Mouse (Mus musculus): ENCODE results near the gene Poll. TPM values are rescaled to one million over a fixed set of nuclear protein-coding genes. Genes with fewer than 3 reads are reported as not detected.

Poll gene
- total and polyA plus RNA-seq, 3 experiments = 9.5 to 9.8 (median 9.7) TPM

DNA sequence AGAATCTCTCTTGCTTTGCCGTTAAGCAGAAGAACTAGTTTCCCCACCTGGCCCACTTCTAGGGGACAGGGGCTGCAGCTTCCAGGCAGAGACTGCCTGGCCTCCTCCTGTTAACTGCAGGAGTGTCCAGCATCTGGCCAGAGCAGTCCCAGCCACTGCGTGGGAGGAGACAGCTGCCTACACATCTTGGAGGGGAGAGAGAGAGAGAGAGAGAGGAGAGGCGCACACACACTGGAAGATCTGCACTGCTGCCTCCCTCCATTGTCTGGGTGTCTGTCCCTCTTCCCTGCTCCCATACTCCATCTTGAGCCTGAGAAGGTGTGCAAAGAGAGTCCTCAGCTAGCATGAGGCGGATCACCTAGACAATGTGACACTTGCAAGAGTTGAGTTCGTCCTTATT is 31.0 kb downstream of the Poll start:
- H3K4me1 ChIP-seq (ENCODE audit: control insufficient read depth, insufficient read depth, low read length) = peaks cover 2% of the 10 kb centered on the region; the same call in 1 of the 2 replicates
- no peak for TF ChIP-seq POLR2A (IDR thresholded peaks at IDR 0.05; ENCODE audit: insufficient read depth, low read depth, low read length)
- no peak for TF ChIP-seq EP300 (IDR thresholded peaks at IDR 0.05; ENCODE audit: insufficient read depth, low read depth, low read length)
- TF ChIP-seq CTCF (IDR thresholded peaks at IDR 0.05) = no peak
- H3K36me3 ChIP-seq (ENCODE audit: control insufficient read depth, insufficient read depth, low read length) = no peaks in the 10 kb centered on the region
- intact Hi-C loops (cut with DNase I) = no loop called here
- no peaks in the 10 kb centered on the region for H3K79me2 ChIP-seq (replicated peaks; ENCODE audit: control insufficient read depth, insufficient read depth, low read length)
- DNase-seq = no peak
- no peak overlapping the region for H3K9ac ChIP-seq (ENCODE audit: low read depth, low read length)
- 75% methylated on average over 5 of the region's 5 CpGs for WGBS
- no peaks in the 10 kb centered on the region for H3K27me3 ChIP-seq (ENCODE audit: control insufficient read depth, insufficient read depth, low read length)
- no peak overlapping the region for H3K27ac ChIP-seq
- H3K4me3 ChIP-seq = no peak overlapping the region

DNA sequence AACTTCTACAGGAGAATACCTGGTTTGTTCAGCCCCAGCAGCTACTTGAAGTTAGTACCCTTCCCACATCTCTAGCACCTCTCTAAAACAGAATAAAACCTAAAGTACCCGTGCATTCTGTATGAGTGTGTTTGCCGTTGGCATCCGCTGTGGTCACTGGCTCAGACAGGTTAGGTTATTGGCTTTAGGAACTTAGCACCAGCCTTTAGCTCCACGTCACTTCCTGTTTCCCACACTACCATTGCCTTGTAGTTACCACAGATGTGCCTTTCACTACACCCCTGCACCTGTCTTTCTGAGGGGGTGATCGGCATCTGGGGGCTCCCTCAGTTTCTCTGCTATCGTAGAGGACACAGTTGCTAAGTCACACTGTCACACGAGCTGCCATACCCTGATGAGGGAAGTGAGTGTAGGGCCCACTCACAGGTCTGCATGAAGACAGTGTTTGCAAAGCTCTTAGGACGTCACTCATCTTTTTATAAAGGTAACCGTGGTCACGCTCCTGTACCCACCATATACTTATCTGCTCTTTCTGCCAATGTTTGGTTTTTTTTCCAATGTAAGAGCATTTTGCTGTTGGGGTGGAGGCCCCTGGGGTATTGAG is 32.3 kb downstream of the Poll start:
- WGBS = 88% methylated on average over 10 of the region's 10 CpGs
- Histone ChIP-seq H3K27me3 (ENCODE audit: control insufficient read depth, insufficient read depth, low read length) (no peaks in the 10 kb centered on the region), H3K9ac (ENCODE audit: low read depth, low read length) (no peak overlapping the region), H3K27ac (no peak overlapping the region), H3K36me3 (ENCODE audit: control insufficient read depth, insufficient read depth, low read length) (no peaks in the 10 kb centered on the region), H3K4me3 (no peak overlapping the region), H3K79me2 (replicated peaks; ENCODE audit: control insufficient read depth, insufficient read depth, low read length) (no peaks in the 10 kb centered on the region), H3K4me1 (ENCODE audit: control insufficient read depth, insufficient read depth, low read length) (peaks cover 2% of the 10 kb centered on the region; the same call in 1 of the 2 replicates)
- intact Hi-C loops (cut with DNase I) = no loop called here
- TF ChIP-seq EP300 (IDR thresholded peaks at IDR 0.05; ENCODE audit: insufficient read depth, low read depth, low read length) (no peak), POLR2A (IDR thresholded peaks at IDR 0.05; ENCODE audit: insufficient read depth, low read depth, low read length) (no peak), CTCF (IDR thresholded peaks at IDR 0.05) (no peak)
- no peak for DNase-seq

DNA sequence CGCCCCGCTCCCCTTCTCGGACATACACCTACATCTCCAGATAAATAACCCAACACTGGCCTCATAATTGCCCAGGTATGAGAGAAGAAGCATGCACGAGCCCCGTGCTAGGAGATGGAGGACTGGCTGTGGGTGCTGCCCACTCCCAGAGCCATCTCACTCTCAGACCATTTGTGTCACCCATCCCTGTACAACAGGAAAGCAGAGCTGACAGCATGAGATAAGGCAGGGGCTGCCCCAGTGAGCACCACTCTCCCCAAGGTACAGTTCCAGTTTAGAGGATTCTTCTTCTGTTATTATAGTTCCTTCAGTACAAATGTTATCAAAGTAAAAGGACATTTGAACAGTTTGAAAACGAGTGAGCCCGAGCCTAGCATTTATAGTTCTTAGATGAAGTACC is 32.9 kb downstream of the Poll start:
- no peak overlapping the region for H3K9ac ChIP-seq (ENCODE audit: low read depth, low read length)
- H3K27me3 ChIP-seq (ENCODE audit: control insufficient read depth, insufficient read depth, low read length) = no peaks in the 10 kb centered on the region
- no peak for DNase-seq
- intact Hi-C loops (cut with DNase I) = no loop called here
- H3K4me3 ChIP-seq = no peak overlapping the region
- 67% methylated on average over 7 of the region's 7 CpGs for WGBS
- H3K4me1 ChIP-seq (ENCODE audit: control insufficient read depth, insufficient read depth, low read length) = peaks cover 2% of the 10 kb centered on the region; the same call in 1 of the 2 replicates
- H3K36me3 ChIP-seq (ENCODE audit: control insufficient read depth, insufficient read depth, low read length) = no peaks in the 10 kb centered on the region
- H3K79me2 ChIP-seq (replicated peaks; ENCODE audit: control insufficient read depth, insufficient read depth, low read length) = no peaks in the 10 kb centered on the region
- TF ChIP-seq EP300 (IDR thresholded peaks at IDR 0.05; ENCODE audit: insufficient read depth, low read depth, low read length) (no peak), CTCF (IDR thresholded peaks at IDR 0.05) (no peak), POLR2A (IDR thresholded peaks at IDR 0.05; ENCODE audit: insufficient read depth, low read depth, low read length) (no peak)
- H3K27ac ChIP-seq = no peak overlapping the region

DNA sequence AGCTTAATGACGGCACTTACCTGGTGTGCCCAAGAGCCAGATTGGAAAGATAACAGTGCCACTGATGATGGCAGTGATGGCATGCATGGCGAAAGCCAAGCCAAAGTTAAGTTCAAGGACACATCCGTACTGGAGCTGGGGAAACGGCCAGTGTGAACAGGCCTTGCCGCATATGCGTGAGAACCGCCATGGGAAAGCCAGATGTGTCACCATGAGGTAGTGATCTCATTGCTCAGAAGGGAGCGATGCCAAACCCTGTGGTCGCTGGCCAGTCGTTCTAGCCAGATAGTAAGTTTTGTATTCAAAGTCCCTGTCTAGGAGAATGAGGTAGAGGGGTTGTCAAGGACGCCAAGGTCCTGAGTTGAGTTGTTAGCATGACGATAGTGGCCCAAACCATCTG is 44.1 kb downstream of the Poll start:
- Histone ChIP-seq H3K79me2 (replicated peaks; ENCODE audit: control insufficient read depth, insufficient read depth, low read length) (no peaks in the 10 kb centered on the region), H3K4me1 (ENCODE audit: control insufficient read depth, insufficient read depth, low read length) (no peaks in the 10 kb centered on the region), H3K27me3 (ENCODE audit: control insufficient read depth, insufficient read depth, low read length) (no peaks in the 10 kb centered on the region), H3K9ac (ENCODE audit: low read depth, low read length) (no peak overlapping the region), H3K36me3 (ENCODE audit: control insufficient read depth, insufficient read depth, low read length) (no peaks in the 10 kb centered on the region), H3K27ac (no peak overlapping the region), H3K4me3 (no peak overlapping the region)
- no peak for TF ChIP-seq EP300 (IDR thresholded peaks at IDR 0.05; ENCODE audit: insufficient read depth, low read depth, low read length)
- no peak for TF ChIP-seq POLR2A (IDR thresholded peaks at IDR 0.05; ENCODE audit: insufficient read depth, low read depth, low read length)
- TF ChIP-seq CTCF (IDR thresholded peaks at IDR 0.05) = no peak
- 89% methylated on average over 12 of the region's 12 CpGs for WGBS
- intact Hi-C loops (cut with DNase I) = no loop called here
- DNase-seq = no peak

DNA sequence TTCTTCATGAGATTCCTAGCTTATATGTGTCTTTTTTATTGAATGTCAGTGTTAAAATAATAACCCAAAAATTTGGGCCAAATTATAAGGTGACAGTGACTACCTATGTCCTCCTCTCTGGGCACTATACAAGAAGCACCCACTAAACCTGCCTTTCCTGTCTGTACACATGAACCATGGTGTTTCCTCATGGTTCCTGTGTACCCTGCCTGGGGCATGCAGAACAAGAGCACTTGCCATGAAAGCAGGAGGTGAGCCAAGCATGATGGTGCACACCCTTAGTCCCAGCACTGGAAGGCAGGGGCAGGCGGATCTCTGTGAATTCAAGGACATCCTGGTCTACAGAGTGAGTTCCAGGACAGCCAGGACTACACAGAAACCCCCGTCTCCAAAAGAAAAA is 45.0 kb downstream of the Poll start:
- Histone ChIP-seq H3K4me1 (ENCODE audit: control insufficient read depth, insufficient read depth, low read length) (no peaks in the 10 kb centered on the region), H3K79me2 (replicated peaks; ENCODE audit: control insufficient read depth, insufficient read depth, low read length) (no peaks in the 10 kb centered on the region), H3K4me3 (no peak overlapping the region), H3K36me3 (ENCODE audit: control insufficient read depth, insufficient read depth, low read length) (no peaks in the 10 kb centered on the region), H3K27me3 (ENCODE audit: control insufficient read depth, insufficient read depth, low read length) (no peaks in the 10 kb centered on the region), H3K9ac (ENCODE audit: low read depth, low read length) (no peak overlapping the region), H3K27ac (no peak overlapping the region)
- TF ChIP-seq EP300 (IDR thresholded peaks at IDR 0.05; ENCODE audit: insufficient read depth, low read depth, low read length) = no peak
- DNase-seq = no peak
- WGBS = 92% methylated on average over 2 of the region's 2 CpGs
- intact Hi-C loops (cut with DNase I) = no loop called here

DNA sequence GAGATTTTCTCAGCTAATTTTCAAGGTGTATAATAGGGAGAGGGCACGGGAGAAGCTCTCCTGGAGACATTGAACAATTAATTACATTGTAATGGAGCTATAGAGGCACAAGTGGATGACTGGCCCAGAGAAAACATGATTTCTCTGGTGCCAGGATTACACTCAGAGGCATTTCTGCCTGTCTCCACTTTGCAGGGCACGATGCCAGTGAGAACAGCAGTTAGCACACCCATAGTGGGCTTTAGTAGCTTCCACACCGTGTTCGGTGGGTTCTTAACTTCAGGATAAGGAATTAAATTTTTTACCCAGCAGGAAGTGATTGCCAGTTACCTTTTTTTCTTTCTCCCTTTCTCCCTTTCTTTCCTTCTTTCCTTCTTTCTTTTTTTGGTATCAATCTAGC is 48.9 kb downstream of the Poll start:
- peaks cover 3% of the 10 kb centered on the region for H3K4me1 ChIP-seq (ENCODE audit: control insufficient read depth, insufficient read depth, low read length)
- no peak overlapping the region for H3K27ac ChIP-seq
- 79% methylated on average over 4 of the region's 4 CpGs for WGBS
- no peak for TF ChIP-seq CTCF (IDR thresholded peaks at IDR 0.05)
- TF ChIP-seq POLR2A (IDR thresholded peaks at IDR 0.05; ENCODE audit: insufficient read depth, low read depth, low read length) = no peak
- TF ChIP-seq EP300 (IDR thresholded peaks at IDR 0.05; ENCODE audit: insufficient read depth, low read depth, low read length) = no peak
- no peak for DNase-seq
- H3K4me3 ChIP-seq = no peak overlapping the region
- H3K36me3 ChIP-seq (ENCODE audit: control insufficient read depth, insufficient read depth, low read length) = no peaks in the 10 kb centered on the region
- H3K9ac ChIP-seq (ENCODE audit: low read depth, low read length) = no peak overlapping the region
- H3K27me3 ChIP-seq (ENCODE audit: control insufficient read depth, insufficient read depth, low read length) = no peaks in the 10 kb centered on the region
- no peaks in the 10 kb centered on the region for H3K79me2 ChIP-seq (replicated peaks; ENCODE audit: control insufficient read depth, insufficient read depth, low read length)
- intact Hi-C loops (cut with DNase I) = no loop called here

Data from heart, adult 2 months (tissue).